Mouse (Mus musculus) embryo, embryonic 11.5 days (tissue): Measurements from ENCODE around the gene Raver1.
"Not testable (repeated sequence)": the region's sequence is repeated elsewhere in the genome, so short reads cannot be mapped to it uniquely, and the experiment has no call there.

Experiments
- DNase-seq: peaks from one replicate; pipeline ENCODE4 v3.0.0-alpha.2; 2012; ENCODE audit warnings: low read depth, low spot score

Raver1 gene

GRCm38 (mm10) chr9:21105760-21106564 lies 14.2 kb upstream of the Raver1 start:
- no peak for DNase-seq

GRCm38 (mm10) chr9:21104814-21105213 lies 13.0 kb upstream of the Raver1 start:
- DNase-seq: no peak

- no peak for DNase-seq
These were observed 10.3 kb upstream of the Raver1 start for GRCm38 (mm10) chr9:21102076-21102475.

- no peak for DNase-seq
These were observed 8.8 kb upstream of the Raver1 start for GRCm38 (mm10) chr9:21100447-21101161.

GRCm38 (mm10) chr9:21097793-21098192 lies 6.0 kb upstream of the Raver1 start:
- no peak for DNase-seq

- DNase-seq: no peak
These were observed 4.2 kb upstream of the Raver1 start for GRCm38 (mm10) chr9:21095958-21096357.

GRCm38 (mm10) chr9:21093423-21093822 lies 1.6 kb upstream of the Raver1 start:
- no peak for DNase-seq

GRCm38 (mm10) chr9:21090972-21091706 lies 669 bp downstream of the Raver1 start:
- peak; percentile 8 for DNase-seq

- DNase-seq: no peak
These were observed 1.3 kb downstream of the Raver1 start for GRCm38 (mm10) chr9:21090537-21090936.

GRCm38 (mm10) chr9:21083324-21083723 lies 8.5 kb downstream of the Raver1 start:
- no peak for DNase-seq

- no peak for DNase-seq
These were observed 10.7 kb downstream of the Raver1 start for GRCm38 (mm10) chr9:21081127-21081526.

GRCm38 (mm10) chr9:21075625-21076024 lies 16.2 kb downstream of the Raver1 start:
- no peak for DNase-seq

GRCm38 (mm10) chr9:21074173-21074572 lies 17.6 kb downstream of the Raver1 start:
- DNase-seq: no peak

GRCm38 (mm10) chr9:21073044-21073840 lies 18.6 kb downstream of the Raver1 start, which contains the start of the genes Gm49373 and Fdx1l:
Gene Gm49373 (minus strand): TSS chr9:21073096.
Gene Fdx1l (minus strand): TSS chr9:21073614.
- DNase-seq: peak; percentile 85

GRCm38 (mm10) chr9:21072641-21073040 lies 19.2 kb downstream of the Raver1 start:
- no peak for DNase-seq

GRCm38 (mm10) chr9:21067006-21067684 lies 24.7 kb downstream of the Raver1 start, which contains the start of gene Zglp1:
Gene Zglp1 (minus strand): TSS chr9:21067093.
- no peak for DNase-seq

- DNase-seq: no peak
These were observed 28.9 kb downstream of the Raver1 start for GRCm38 (mm10) chr9:21062928-21063327.

- no peak for DNase-seq
These were observed 40.2 kb downstream of the Raver1 start for GRCm38 (mm10) chr9:21051578-21051977.

GRCm38 (mm10) chr9:21045235-21045634 lies 46.6 kb downstream of the Raver1 start:
- DNase-seq: no peak

- not testable (repeated sequence) for DNase-seq
These were observed 47.0 kb downstream of the Raver1 start for GRCm38 (mm10) chr9:21044785-21045184.

- DNase-seq: no peak
These were observed 48.2 kb downstream of the Raver1 start for GRCm38 (mm10) chr9:21043563-21043962.
